Mouse (Mus musculus) adrenal gland, postnatal 14 days (tissue): ENCODE measurements around the gene Gid8. TPM values are rescaled to one million over a fixed set of nuclear protein-coding genes. Genes with fewer than 3 reads are reported as not detected.
A peak's percentile ranks its signal among the peaks of the same experiment; 100 is the strongest.

ENCODE experiments used
- DNase-seq: peaks from one replicate; pipeline ENCODE4 v3.0.0; 2021; ENCODE audit warnings: mixed read lengths
- total RNA-seq: library from RNA; stranded (reverse); gene quantifications from 2 replicates; pipeline ENCODE4 v1.2.3, GENCODE M21; 2021

Gene Gid8
- total RNA-seq, 1 experiment from 2014 or later = 65.5 TPM

DNA sequence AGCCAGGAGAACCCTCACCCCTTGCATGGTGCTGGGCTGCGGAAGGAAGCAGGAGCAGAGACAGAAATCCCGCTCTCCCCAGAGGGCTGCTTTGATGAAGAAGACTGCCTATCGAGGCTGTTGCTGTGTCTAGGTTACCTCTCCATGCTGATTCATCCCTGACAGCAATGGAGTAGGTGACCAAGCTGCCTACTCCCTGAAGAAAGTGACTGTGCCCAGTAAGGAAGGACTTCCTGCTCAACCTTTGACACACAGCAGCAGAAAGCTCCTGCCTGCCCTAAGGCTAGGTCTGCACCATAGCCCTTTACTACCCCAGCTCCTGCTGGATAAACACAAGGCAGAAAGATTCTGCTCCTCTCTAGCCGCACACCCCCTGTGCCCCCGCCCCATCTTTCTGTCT lies 39.0 kb downstream of the Gid8 start:
- DNase-seq = no peak

DNA sequence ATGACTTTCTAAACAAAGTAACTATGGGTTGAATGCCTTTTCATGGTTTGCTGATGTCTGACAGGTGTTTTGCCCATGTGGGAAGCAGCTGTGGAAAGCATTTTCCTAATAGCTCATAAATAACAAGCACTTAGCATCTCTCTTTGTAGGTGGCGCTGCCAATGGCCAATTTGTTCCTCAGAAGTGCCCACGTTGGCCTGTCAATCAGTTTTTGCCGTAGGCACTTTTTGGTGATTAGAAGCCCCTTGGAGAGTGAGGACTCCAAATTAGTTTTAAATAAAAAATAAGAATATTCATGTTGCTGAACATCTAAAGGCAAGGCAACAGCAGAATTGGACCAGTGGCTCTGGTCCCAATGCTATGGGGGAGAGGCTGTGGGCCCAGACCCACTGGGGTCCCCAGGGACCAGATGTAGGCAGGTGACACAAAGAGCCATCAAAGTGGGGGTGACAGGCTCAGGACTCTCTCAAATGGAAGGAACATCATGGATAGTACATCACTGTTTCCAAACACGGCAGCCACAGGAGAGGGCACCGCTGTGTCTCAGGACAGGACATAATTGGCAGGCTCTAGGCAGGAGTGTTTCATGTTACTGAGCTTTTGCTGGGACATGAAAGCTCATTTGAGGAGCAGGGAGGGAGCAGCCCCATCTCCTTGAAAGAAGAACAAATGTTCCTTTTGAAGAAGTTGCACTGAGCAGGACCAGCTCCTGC lies 45.2 kb downstream of the Gid8 start:
- DNase-seq = no peak

DNA sequence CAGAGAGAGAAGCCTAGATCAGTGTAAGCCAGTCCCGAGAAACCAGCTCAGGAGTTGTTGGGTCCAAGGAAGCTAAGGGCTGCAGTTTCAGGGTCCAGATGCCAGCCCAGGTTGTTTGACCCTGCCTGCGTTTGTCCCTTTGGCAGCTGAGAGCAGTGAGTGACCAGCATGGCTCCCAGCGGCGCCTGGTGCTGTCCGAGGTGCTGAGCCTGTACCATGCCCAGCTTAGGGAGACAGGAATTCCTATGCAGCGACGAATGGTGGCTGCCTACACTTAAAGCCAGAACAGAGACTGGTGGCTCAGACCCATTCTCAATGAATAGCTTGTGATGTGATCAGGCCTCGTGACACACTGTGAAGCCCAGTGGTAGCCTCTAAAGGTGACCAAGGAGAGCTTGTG lies 46.0 kb downstream of the Gid8 start:
- peak; percentile 81 for DNase-seq

DNA sequence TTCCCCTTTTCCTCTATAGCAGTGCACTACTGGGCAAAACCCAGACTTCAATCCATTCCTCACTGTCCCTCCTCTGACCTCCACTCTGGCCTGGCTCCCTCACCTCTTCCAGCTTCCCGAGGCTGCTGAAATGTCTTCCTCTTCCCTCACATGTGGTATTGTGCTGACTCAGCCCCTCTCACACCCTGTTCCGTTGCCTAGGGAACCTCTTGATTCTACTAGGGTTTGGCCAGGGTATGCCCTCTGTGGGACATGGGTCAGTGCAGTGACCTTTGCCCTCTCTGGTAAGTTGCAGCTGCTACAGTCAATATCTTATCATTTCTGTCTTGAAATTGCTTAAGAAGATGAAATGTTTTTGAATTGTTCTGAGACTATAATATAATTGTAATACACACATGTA lies 46.9 kb downstream of the Gid8 start:
- DNase-seq = no peak

DNA sequence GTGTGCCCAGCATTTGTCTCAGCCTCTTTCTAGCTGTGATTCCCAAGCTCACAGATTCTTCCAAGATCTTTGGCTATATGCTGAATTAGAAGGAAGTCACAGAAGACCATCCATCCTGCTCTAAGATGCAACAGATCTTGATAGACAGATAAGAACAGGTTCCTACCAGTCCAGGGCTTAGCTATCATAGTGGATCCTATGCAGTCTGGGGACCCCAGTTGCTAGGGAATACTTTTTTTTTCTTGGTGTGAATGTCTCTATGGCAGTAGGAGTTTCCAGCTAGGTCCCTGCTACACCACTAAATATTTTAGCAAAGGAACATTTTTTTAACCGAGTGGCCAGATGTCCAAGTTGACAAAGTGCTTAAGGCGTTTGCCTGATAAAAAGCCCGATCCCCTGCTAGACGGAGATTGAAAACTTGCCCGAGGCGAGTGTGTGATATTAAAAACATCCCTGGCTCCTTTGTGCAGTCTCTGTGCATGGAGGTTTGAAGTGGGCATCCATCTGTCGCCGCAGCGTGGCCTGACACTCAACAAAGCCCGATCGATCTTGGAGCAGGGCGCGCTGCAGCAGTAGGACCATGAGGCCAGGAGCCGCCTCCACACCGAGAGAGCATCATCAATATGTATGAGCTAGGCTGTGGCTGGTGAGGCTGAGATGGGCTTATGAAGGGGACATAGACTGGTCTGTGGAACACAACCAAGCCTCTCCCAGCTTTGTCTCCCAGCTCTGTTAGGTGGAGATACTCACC lies 48.8 kb downstream of the Gid8 start:
- DNase-seq = no peak

DNA sequence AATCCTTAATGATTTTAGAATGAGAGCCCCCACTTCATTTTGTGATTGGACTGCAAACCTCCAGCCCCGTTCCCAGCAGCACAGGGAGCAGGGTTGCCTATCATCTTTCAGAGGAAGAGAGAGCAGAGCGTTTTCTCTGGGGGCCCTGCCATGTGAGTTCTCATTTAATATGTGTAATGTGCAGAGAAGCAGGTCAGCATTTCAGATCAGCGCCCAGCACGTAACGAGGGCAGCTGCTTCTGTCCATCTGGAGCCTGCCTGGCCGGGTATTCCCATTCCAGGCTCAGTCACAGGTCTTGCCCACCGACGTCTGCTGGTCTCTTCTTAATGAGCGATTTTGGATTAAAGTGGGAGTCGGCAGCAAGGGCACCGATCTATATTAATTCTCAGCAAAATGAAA lies 55.1 kb downstream of the Gid8 start:
- no peak for DNase-seq

DNA sequence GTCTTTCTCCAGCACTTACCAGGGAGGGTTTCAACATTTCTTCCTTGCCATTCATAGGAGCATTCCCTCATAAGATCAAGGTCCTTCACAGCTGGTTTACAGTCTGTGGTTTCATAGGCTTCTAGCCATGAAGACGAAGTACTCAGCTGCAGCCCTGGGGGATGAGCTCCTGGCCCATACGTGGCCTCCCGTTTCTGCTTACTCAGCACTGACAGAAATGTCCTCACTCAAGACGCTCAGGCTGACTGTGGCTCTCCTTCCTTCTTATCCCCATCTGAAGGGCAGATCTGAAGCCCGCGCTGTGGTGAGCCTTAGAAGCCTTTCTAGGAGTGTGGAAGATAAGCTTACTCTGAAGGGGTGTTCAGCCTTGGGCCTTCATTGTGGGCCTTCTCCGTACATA lies 55.8 kb downstream of the Gid8 start:
- no peak for DNase-seq

Other genes with a start within 250 kb of the Gid8 start
- 0.08 TPM in 1 of 2 replicates, not detected in the other for gene Ntsr1, start 210.1 kb upstream of the Gid8 start, total RNA-seq
- gene Mrgbp, start 128.8 kb upstream of the Gid8 start, total RNA-seq = 19.5 and 21.7 TPM in 2 replicates
- 46.0 and 50.1 TPM in 2 replicates for gene Ogfr, start 120.9 kb upstream of the Gid8 start, total RNA-seq
- 0.44 and 1.1 TPM in 2 replicates for gene Col9a3, start 112.3 kb upstream of the Gid8 start, total RNA-seq
- 0.15 TPM in 1 of 2 replicates, not detected in the other for gene Tcfl5, start 67.4 kb upstream of the Gid8 start, total RNA-seq
- 49.3 and 54.1 TPM in 2 replicates for gene Dido1, start 118 bp upstream of the Gid8 start, total RNA-seq
- 1.2 and 2.5 TPM in 2 replicates for gene Slc17a9, start 15.1 kb downstream of the Gid8 start, total RNA-seq
- gene Bhlhe23, start 66.8 kb downstream of the Gid8 start, total RNA-seq = not detected in 2 replicates
- 52.0 and 61.3 TPM in 2 replicates for gene Ythdf1, start 210.8 kb downstream of the Gid8 start, total RNA-seq
- not detected in 2 replicates for gene Birc7, start 218.9 kb downstream of the Gid8 start, total RNA-seq
- gene Nkain4, start 244.6 kb downstream of the Gid8 start, total RNA-seq = 5.2 and 6.6 TPM in 2 replicates